Mouse (Mus musculus) heart, postnatal 0 days (tissue): ENCODE results near the gene Stmn3. TPM values are rescaled to one million over a fixed set of nuclear protein-coding genes. Genes with fewer than 3 reads are reported as not detected.

Source experiments
- ATAC-seq: fragments of 200-750 bp; cut with Nextera tagmentation; 2 replicates; pipeline ENCODE4 v1.8.0; 2017; ENCODE audit warnings: low read depth, moderate number of reproducible peaks, moderate library complexity; ENCODE audit not compliant: insufficient read depth
- DNase-seq: peaks from one replicate; pipeline ENCODE4 v3.0.0-alpha.2; 2016; ENCODE audit warnings: low spot score
- H3K27ac ChIP-seq: fragments of 300-500 bp; sonication (generic); 2 replicates; pipeline ENCODE4 v1.5.1; 2014; ENCODE audit warnings: low read depth, mild to moderate bottlenecking
- H3K27me3 ChIP-seq: fragments of 300-500 bp; sonication (generic); 2 replicates; pipeline ENCODE4 v1.6.1; 2014; ENCODE audit warnings: low read length, mixed read lengths; ENCODE audit not compliant: control insufficient read depth, insufficient read depth
- H3K36me3 ChIP-seq: fragments of 300-500 bp; sonication (generic); replicated peaks from 2 replicates; pipeline ENCODE4 v1.6.1; 2014; ENCODE audit warnings: low read length, mixed read lengths; ENCODE audit not compliant: control insufficient read depth, insufficient read depth
- H3K4me1 ChIP-seq: fragments of 300-500 bp; sonication (generic); 2 replicates; pipeline ENCODE4 v1.6.1; 2014; ENCODE audit warnings: antibody characterized with exemption; ENCODE audit not compliant: control insufficient read depth, insufficient read depth
- H3K4me2 ChIP-seq: fragments of 300-500 bp; sonication (generic); 2 replicates; pipeline ENCODE4 v1.6.1; 2014; ENCODE audit warnings: low read depth, mild to moderate bottlenecking, low read length, moderate library complexity
- H3K4me3 ChIP-seq: fragments of 300-500 bp; sonication (generic); 2 replicates; pipeline ENCODE4 v1.5.1; 2014; ENCODE audit warnings: low read depth, low read length
- H3K9ac ChIP-seq: fragments of 300-500 bp; sonication (generic); replicated peaks from 2 replicates; pipeline ENCODE4 v1.6.1; 2014; ENCODE audit warnings: low read depth, low read length, mixed read lengths
- H3K9me3 ChIP-seq: fragments of 300-500 bp; sonication (generic); replicated peaks from 2 replicates; pipeline ENCODE4 v1.6.1; 2016; ENCODE audit warnings: low read length; ENCODE audit not compliant: control insufficient read depth
- CTCF ChIP-seq: IDR thresholded peaks from 2 replicates; pipeline ENCODE4 v1.5.1; 2016; ENCODE audit warnings: antibody characterized with exemption, control low read depth, low read depth
- EP300 ChIP-seq: IDR thresholded peaks from 2 replicates; pipeline ENCODE4 v1.6.1; 2016; ENCODE audit warnings: antibody characterized with exemption, low read depth
- WGBS: fragments of 180-500 bp; shearing (Covaris S2); extraction: QIAGEN DNeasy Blood & Tissue Kit; methylation state at CpG from one replicate; pipeline ENCODE4 v1.1.7; 2014; 5-methylcytosine and 5-hydroxymethylcytosine counted together
- polyA plus RNA-seq: library from polyadenylated mRNA; unstranded; fragments of >200 nt; fragmentation: Nextera tagmentation; extraction: Ambion mirVana; gene quantifications from 2 replicates; pipeline ENCODE4 v1.2.1, GENCODE M21; 2015
- total RNA-seq: library from RNA; depleted of rRNA; stranded (reverse); fragments of >200 nt; gene quantifications from 2 replicates; pipeline ENCODE4 v1.2.3, GENCODE M21; 2014; ENCODE audit warnings: low replicate concordance

Gene Stmn3
- total and polyA plus RNA-seq, 2 experiments from 2014 or later: 0.16 to 0.31 TPM

DNA sequence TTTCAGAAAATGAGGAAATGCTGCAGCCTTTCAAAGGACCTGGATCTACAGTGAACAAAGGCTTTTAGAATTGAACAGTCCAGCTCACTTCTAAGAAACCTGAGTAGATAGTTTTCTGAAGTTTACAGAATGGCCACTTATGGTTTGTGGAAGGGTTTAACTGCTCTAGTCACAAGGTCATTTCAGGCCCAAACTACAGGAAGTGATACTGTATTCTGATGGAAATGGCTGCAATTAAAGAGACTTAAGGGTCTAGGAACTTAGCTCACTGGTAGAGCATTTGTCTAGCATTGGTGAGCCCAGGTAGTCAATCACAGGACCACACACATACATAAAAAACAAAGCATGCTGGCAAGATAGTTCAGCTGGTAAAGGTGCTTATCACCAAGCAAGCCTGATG is 18.2 kb upstream of the Stmn3 start:
- Histone ChIP-seq H3K4me3 (no peak overlapping the region), H3K27ac (no peak overlapping the region), H3K9me3 (no peaks in the 10 kb centered on the region), H3K36me3 (peaks cover 71% of the 10 kb centered on the region), H3K4me2 (no peak overlapping the region), H3K9ac (no peak overlapping the region), H3K27me3 (no peaks in the 10 kb centered on the region), H3K4me1 (no peaks in the 10 kb centered on the region)
- no peak for ATAC-seq
- no peak for DNase-seq
- no peak for TF ChIP-seq CTCF
- no peak for TF ChIP-seq EP300

DNA sequence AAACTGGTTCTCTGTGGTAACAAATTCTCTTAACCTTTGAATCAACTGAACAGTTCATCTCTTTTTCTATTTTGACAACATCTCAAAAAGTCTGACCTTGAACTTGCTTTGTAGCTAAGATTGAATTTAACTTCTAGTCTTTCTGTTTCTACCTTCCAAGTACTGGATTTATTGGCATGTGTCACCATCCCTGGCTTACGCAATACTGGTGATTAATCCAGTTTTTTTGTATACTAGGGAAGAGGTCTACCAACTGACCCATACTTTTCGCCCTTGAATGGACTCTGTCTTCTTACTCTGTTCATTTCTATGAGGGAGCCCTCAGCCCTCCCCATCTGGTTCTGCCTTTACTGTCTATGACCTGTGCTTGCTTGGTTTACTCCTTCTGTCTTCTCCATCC is 11.8 kb upstream of the Stmn3 start:
- Histone ChIP-seq H3K27me3 (no peaks in the 10 kb centered on the region), H3K36me3 (peaks cover 73% of the 10 kb centered on the region), H3K27ac (no peak overlapping the region), H3K4me2 (no peak overlapping the region), H3K9ac (no peak overlapping the region), H3K4me3 (no peak overlapping the region), H3K4me1 (no peaks in the 10 kb centered on the region), H3K9me3 (no peaks in the 10 kb centered on the region)
- 95% methylated on average over 2 of the region's 2 CpGs for WGBS
- TF ChIP-seq CTCF (no peak), EP300 (no peak)
- DNase-seq: no peak
- ATAC-seq: no peak

DNA sequence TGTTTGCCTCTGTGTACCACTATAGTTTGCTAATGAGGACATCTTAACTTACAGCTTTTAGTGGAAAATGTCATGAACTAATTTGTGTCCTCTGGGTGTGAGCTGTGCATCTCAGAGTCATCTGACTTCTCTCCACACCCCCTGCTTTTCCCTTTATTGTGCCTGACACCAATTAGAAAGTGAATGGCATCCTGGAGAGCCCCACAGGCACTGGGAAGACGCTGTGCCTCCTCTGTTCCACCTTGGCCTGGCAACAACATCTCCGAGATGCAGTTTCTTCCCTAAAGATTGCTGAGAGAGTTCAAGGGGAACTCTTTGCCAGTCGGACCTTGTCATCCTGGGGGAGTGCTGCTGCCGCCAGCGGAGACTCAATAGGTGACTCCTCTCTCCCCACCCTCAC is 7.8 kb upstream of the Stmn3 start:
- TF ChIP-seq EP300 (no peak), CTCF (no peak)
- no peaks in the 10 kb centered on the region for H3K9me3 ChIP-seq
- 78% methylated on average over 5 of the region's 5 CpGs for WGBS
- H3K4me1 ChIP-seq: peaks cover 10% of the 10 kb centered on the region
- H3K4me2 ChIP-seq: no peak overlapping the region
- DNase-seq (no peak), ATAC-seq (no peak)
- H3K36me3 ChIP-seq: peaks cover 43% of the 10 kb centered on the region
- no peak overlapping the region for H3K27ac ChIP-seq
- H3K27me3 ChIP-seq: no peaks in the 10 kb centered on the region
- H3K4me3 ChIP-seq: no peak overlapping the region
- no peak overlapping the region for H3K9ac ChIP-seq

DNA sequence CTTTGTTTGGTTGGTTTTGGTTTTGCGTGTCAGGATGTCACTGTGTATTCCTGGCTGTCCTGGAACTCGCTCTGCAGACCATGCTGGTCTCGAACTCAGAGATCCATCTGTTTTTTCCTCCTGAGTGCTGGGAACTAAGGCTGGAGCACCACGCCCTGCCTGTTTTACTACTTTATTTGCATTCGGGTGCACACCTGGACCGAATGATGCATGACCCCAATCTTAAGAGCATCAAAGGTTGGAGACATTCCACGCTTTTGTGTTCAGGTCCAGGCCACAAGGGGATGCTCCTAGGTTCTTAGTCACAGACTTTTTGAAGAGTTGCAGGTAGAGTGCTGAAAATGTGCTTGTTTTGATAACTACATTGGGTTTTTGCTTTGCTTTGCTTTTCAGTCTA is 5.8 kb upstream of the Stmn3 start:
- Histone ChIP-seq H3K4me3 (peak overlapping the region; percentile 74), H3K9me3 (no peaks in the 10 kb centered on the region), H3K36me3 (peaks cover 32% of the 10 kb centered on the region), H3K9ac (peak overlapping the region; percentile 54), H3K4me1 (peaks cover 10% of the 10 kb centered on the region), H3K27me3 (peaks cover 6% of the 10 kb centered on the region; the same call in 1 of the 2 replicates), H3K27ac (peak overlapping the region; percentile 81; the same call in 1 of the 2 replicates), H3K4me2 (peak overlapping the region; percentile 59)
- WGBS: 15% methylated on average over 7 of the region's 7 CpGs
- no peak for TF ChIP-seq EP300
- no peak for TF ChIP-seq CTCF
- DNase-seq (no peak), ATAC-seq (no peak)

- ATAC-seq: peak; percentile 93
- Histone ChIP-seq H3K27me3 (peaks cover 12% of the 10 kb centered on the region), H3K9me3 (no peaks in the 10 kb centered on the region), H3K4me2 (peak within 1 kb of the TSS; percentile 59), H3K36me3 (peaks cover 26% of the 10 kb centered on the region), H3K9ac (peak within 1 kb of the TSS; percentile 54), H3K27ac (peak within 1 kb of the TSS; percentile 81), H3K4me1 (peaks cover 10% of the 10 kb centered on the region), H3K4me3 (peak within 1 kb of the TSS; percentile 74)
- TF ChIP-seq CTCF (0 out of 2 replicates have a peak, but pooled peaks have one; percentile 6), EP300 (no peak)
- 5% methylated on average over 40 of the region's 40 CpGs for WGBS
- peak; percentile 80 for DNase-seq
Measured at GRCm38 (mm10) chr2:181319248-181320102, 5.2 kb upstream of the Stmn3 start, which contains the start of gene Rtel1. Rtel1 (plus strand) TSS chr2:181319739.
